Comparison of ENCODE assay signal across 30 mouse cellular contexts in genomic region chr16:85064800-85065199, GRCm38 (mm10).
"Had no signal": no experiment of that assay in that cellular context is flagged by ENCODE, and none has a peak within 500 bp of the region (broad histone marks: within the 10 kb centered on the region; RNA-seq: fewer than 3 reads in every experiment).

No protein-coding gene starts in this region.

- H3K4me1 ChIP-seq: hindbrain, embryonic 10.5 days; hindbrain, embryonic 15.5 days; intestine, embryonic 15.5 days; limb, embryonic 12.5 days; liver, embryonic 13.5 days; liver, embryonic 15.5 days had no signal

- ATAC-seq: forebrain, postnatal 0 days; inflammation-experienced regulatory T-cells, adult 6 months; intestine, embryonic 15.5 days had no signal

- H3K4me2 ChIP-seq: heart, embryonic 11.5 days; heart, embryonic 13.5 days; heart, embryonic 15.5 days; hindbrain, embryonic 12.5 days; hindbrain, embryonic 15.5 days; intestine, embryonic 15.5 days; kidney, embryonic 15.5 days; limb, embryonic 12.5 days; liver, embryonic 11.5 days; liver, embryonic 13.5 days; liver, embryonic 15.5 days had no signal

- H3K9ac ChIP-seq: forebrain, postnatal 0 days; heart, embryonic 13.5 days; heart, embryonic 15.5 days; hindbrain, embryonic 12.5 days; hindbrain, embryonic 15.5 days; intestine, embryonic 15.5 days; kidney, embryonic 15.5 days; limb, embryonic 12.5 days; liver, embryonic 13.5 days; liver, embryonic 15.5 days had no signal

- H3K9me3 ChIP-seq: heart, embryonic 15.5 days; hindbrain, embryonic 12.5 days; hindbrain, embryonic 15.5 days; intestine, embryonic 15.5 days; kidney, embryonic 15.5 days; limb, embryonic 10.5 days; liver, embryonic 13.5 days; liver, embryonic 15.5 days had no signal

- DNase-seq: forebrain, postnatal 0 days; gastrocnemius, postnatal 14 days; gastrocnemius, postnatal 36 days; heart, adult 2 months; heart, postnatal 14 days; heart, postnatal 4 days; kidney, adult 11 months; kidney, adult 2 months; kidney, adult 9 months; kidney, postnatal 14 days; kidney, postnatal 4 days; layer of hippocampus, adult 9-11 months; liver; liver, embryonic 13.5 days had no signal

- H3K27me3 ChIP-seq: heart, embryonic 13.5 days; heart, embryonic 15.5 days; hindbrain, embryonic 12.5 days; hindbrain, embryonic 15.5 days; intestine, embryonic 15.5 days; kidney, embryonic 15.5 days; limb, embryonic 12.5 days; liver, embryonic 13.5 days; liver, embryonic 15.5 days had no signal

- H3K36me3 ChIP-seq: heart, embryonic 15.5 days; hindbrain, embryonic 15.5 days; intestine, embryonic 15.5 days; liver, embryonic 13.5 days; liver, embryonic 15.5 days had no signal

- H3K27ac ChIP-seq: heart, adult 2 months; heart, embryonic 13.5 days; heart, embryonic 15.5 days; hindbrain, embryonic 10.5 days; hindbrain, embryonic 12.5 days; hindbrain, embryonic 15.5 days; intestine, embryonic 15.5 days; kidney, embryonic 15.5 days; kidney, postnatal 0 days; left cerebral cortex, adult 2 months; limb, embryonic 10.5 days; limb, embryonic 12.5 days; liver, embryonic 13.5 days; liver, embryonic 15.5 days had no signal

- H3K4me3 ChIP-seq: heart, adult 2 months; heart, embryonic 13.5 days; heart, embryonic 15.5 days; hindbrain, embryonic 10.5 days; hindbrain, embryonic 12.5 days; hindbrain, embryonic 15.5 days; intestine, embryonic 15.5 days; kidney, embryonic 15.5 days; layer of hippocampus, adult 2 months; left cerebral cortex, adult 2 months; limb, embryonic 10.5 days; limb, embryonic 12.5 days; liver, embryonic 13.5 days; liver, embryonic 15.5 days had no signal
